Mouse (Mus musculus): ENCODE measurements around the gene Ppm1a. TPM values are rescaled to one million over a fixed set of nuclear protein-coding genes. Genes with fewer than 3 reads are reported as not detected.

The Ppm1a gene
- polyA plus RNA-seq, 1 experiment from 2014 or later, result 54.4 TPM

DNA sequence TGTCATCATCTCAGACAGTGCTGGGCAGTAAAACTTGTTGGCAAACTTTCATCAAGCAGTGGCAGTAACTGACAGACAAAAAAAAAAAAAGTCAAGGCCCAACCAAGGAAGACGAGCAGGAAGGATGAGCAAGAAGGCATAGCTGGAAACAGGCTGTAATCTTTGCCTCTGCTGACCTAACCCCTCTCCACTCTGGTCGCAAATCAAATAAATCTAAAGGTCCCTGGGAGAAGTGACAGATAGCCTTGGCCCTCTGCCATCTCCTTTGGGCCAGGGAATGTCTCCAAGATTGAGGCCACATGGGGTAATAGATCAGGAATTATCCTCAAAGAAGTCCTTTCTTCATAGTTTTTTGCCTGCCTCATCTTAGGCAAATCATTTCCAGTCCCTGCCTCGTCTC is 33.3 kb upstream of the Ppm1a start:
- Histone ChIP-seq H3K4me1 (ENCODE audit: insufficient read depth, low read depth, low read length) (no peaks in the 10 kb centered on the region), H3K9me3 (ENCODE audit: low read length) (no peaks in the 10 kb centered on the region), H3K9ac (replicated peaks; ENCODE audit: low read depth) (no peak overlapping the region), H3K4me3 (ENCODE audit: low read depth, low read length) (no peak overlapping the region), H3K27me3 (replicated peaks; ENCODE audit: insufficient read depth, low read length) (no peaks in the 10 kb centered on the region), H3K4me2 (replicated peaks; ENCODE audit: low read depth, low read length) (no peak overlapping the region), H3K27ac (ENCODE audit: low read length) (no peak overlapping the region), H3K36me3 (ENCODE audit: insufficient read depth, low read length) (no peaks in the 10 kb centered on the region)
- no peak for ATAC-seq
- TF ChIP-seq CTCF (IDR thresholded peaks at IDR 0.05) (no peak), EP300 (IDR thresholded peaks at IDR 0.05) (no peak)
- 20% methylated on average over 3 of the region's 3 CpGs for WGBS
- DNase-seq (ENCODE audit: low spot score), result peak; percentile 8

DNA sequence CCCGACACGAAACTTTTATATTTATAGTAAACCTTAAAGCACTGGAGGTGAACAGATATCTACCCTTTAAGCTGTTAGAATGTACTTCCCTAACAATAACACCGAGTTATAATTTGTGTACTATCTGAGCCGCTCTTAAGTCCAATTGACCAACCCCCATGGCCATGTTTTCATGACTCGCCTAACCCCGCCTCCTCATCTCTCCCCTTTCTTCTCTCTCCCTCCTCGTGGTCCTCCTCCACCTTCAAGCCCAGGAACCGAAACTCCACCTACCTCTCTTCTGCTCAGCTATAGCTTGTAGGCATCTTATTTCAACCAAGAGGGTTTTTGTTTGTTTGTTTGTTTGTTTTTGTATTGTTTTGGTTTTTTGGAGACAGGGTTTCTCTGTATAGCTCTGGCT is 30.2 kb upstream of the Ppm1a start:
- Histone ChIP-seq H3K4me2 (replicated peaks; ENCODE audit: low read depth, low read length) (no peak overlapping the region), H3K4me1 (ENCODE audit: insufficient read depth, low read depth, low read length) (no peaks in the 10 kb centered on the region), H3K36me3 (ENCODE audit: insufficient read depth, low read length) (no peaks in the 10 kb centered on the region), H3K27ac (ENCODE audit: low read length) (no peak overlapping the region), H3K9ac (replicated peaks; ENCODE audit: low read depth) (no peak overlapping the region), H3K4me3 (ENCODE audit: low read depth, low read length) (no peak overlapping the region), H3K9me3 (ENCODE audit: low read length) (no peaks in the 10 kb centered on the region), H3K27me3 (replicated peaks; ENCODE audit: insufficient read depth, low read length) (no peaks in the 10 kb centered on the region)
- WGBS, result 80% methylated on average over 8 of the region's 8 CpGs
- DNase-seq (ENCODE audit: low spot score) (no peak), ATAC-seq (no peak)
- no peak for TF ChIP-seq CTCF (IDR thresholded peaks at IDR 0.05)
- no peak for TF ChIP-seq EP300 (IDR thresholded peaks at IDR 0.05)

DNA sequence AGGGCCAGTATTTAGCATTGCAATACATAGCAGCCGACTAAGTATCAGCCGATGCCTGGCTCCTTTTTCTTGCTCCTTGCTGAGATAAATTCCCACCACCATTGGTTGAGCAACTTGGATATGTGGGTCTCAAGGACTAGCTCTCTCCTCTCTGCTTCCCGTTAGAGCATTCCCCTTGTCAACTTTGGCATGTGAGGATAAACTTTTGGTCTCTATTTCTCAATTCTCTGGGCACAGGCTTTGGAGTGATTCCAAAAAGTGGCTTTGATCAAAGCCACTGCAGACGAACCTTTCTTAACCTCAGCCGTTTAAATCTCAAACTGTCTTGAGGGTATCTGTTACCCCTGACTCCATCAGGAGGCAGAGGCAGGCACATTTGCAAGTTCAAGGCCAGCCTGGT is 29.6 kb upstream of the Ppm1a start:
- H3K27me3 ChIP-seq (replicated peaks; ENCODE audit: insufficient read depth, low read length), result no peaks in the 10 kb centered on the region
- no peak for ATAC-seq
- DNase-seq (ENCODE audit: low spot score), result peak; percentile 21
- TF ChIP-seq CTCF (IDR thresholded peaks at IDR 0.05) (no peak), EP300 (IDR thresholded peaks at IDR 0.05) (no peak)
- WGBS, result 37% methylated on average over 5 of the region's 5 CpGs
- H3K4me1 ChIP-seq (ENCODE audit: insufficient read depth, low read depth, low read length), result no peaks in the 10 kb centered on the region
- no peaks in the 10 kb centered on the region for H3K9me3 ChIP-seq (ENCODE audit: low read length)
- H3K9ac ChIP-seq (replicated peaks; ENCODE audit: low read depth), result no peak overlapping the region
- H3K36me3 ChIP-seq (ENCODE audit: insufficient read depth, low read length), result no peaks in the 10 kb centered on the region
- no peak overlapping the region for H3K4me2 ChIP-seq (replicated peaks; ENCODE audit: low read depth, low read length)
- no peak overlapping the region for H3K27ac ChIP-seq (ENCODE audit: low read length)
- no peak overlapping the region for H3K4me3 ChIP-seq (ENCODE audit: low read depth, low read length)

DNA sequence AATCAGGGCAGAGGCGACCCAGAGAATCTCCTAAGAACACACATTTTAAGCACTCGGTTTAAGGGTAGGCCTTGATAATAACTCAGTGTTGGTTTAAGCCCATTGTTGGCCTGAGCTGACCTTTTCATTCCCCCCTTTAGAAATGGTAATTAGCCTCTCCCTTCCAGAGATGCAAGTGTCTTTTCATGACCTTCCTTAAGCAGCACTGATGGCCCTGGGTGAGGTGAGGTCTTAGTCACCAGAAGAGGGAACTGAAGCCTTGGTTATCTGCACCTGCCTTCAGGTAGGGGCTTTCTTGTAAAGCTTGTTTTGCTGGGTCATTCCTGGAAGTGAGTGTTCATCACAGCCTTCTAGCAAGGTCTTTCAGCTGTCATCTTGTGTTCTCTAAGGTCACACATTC is 23.1 kb upstream of the Ppm1a start:
- DNase-seq (ENCODE audit: low spot score) (no peak), ATAC-seq (no peak)
- H3K36me3 ChIP-seq (ENCODE audit: insufficient read depth, low read length), result no peaks in the 10 kb centered on the region
- H3K4me1 ChIP-seq (ENCODE audit: insufficient read depth, low read depth, low read length), result no peaks in the 10 kb centered on the region
- H3K27ac ChIP-seq (ENCODE audit: low read length), result no peak overlapping the region
- 72% methylated on average over 2 of the region's 2 CpGs for WGBS
- H3K4me3 ChIP-seq (ENCODE audit: low read depth, low read length), result no peak overlapping the region
- no peak for TF ChIP-seq EP300 (IDR thresholded peaks at IDR 0.05)
- TF ChIP-seq CTCF (IDR thresholded peaks at IDR 0.05), result no peak
- H3K9me3 ChIP-seq (ENCODE audit: low read length), result no peaks in the 10 kb centered on the region
- no peak overlapping the region for H3K9ac ChIP-seq (replicated peaks; ENCODE audit: low read depth)
- H3K4me2 ChIP-seq (replicated peaks; ENCODE audit: low read depth, low read length), result no peak overlapping the region
- H3K27me3 ChIP-seq (replicated peaks; ENCODE audit: insufficient read depth, low read length), result no peaks in the 10 kb centered on the region

DNA sequence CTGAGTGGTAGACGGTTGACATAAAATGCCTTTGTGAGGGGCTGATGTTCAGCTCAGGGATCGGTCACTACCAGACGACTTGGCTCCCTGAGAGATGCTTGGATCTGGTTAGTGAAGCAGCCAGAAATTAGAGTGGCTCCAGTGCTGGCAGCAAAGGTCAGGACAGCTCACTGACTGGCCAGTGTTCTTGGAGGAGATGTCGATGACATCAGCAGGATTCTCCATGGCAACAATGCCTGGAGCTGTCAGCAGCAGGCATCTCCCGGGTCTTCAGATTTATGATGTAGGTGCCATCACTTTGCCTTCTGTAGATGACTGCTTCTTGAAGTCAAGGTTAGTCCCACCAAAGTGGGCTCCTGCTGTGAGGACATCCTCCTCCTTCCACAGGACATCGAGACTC is 16.1 kb upstream of the Ppm1a start:
- WGBS, result 64% methylated on average over 6 of the region's 6 CpGs

DNA sequence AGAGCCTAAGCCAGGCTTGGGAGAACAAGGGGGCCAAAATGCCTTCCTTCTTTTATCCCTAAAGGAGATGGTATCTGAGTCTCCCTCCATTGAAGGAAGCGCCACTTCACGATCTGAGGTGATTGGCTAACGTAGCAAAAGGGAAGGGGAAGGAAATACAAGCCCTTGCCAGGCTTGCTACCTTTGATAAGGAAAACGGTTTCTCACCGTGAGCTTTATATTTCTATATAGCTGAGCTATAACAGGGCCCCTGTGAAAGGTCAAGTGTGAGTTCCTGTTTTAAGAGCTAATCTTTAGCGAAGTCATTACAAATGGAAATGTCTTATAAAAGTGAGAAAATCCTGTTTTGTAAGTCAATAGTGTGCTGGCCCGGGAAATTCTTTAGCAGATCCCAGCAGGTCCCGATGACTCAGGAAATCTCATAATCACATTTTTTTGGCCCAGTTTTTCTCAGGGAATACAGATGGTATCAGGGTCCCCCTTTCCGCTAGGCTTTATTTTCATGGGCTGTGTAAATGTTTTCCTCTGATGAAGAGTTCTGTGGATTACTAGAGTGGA is 12.4 kb upstream of the Ppm1a start:
- Histone ChIP-seq H3K9me3 (ENCODE audit: low read length) (no peaks in the 10 kb centered on the region), H3K4me2 (replicated peaks; ENCODE audit: low read depth, low read length) (no peak overlapping the region), H3K4me1 (ENCODE audit: insufficient read depth, low read depth, low read length) (no peaks in the 10 kb centered on the region), H3K9ac (replicated peaks; ENCODE audit: low read depth) (no peak overlapping the region), H3K4me3 (ENCODE audit: low read depth, low read length) (no peak overlapping the region), H3K36me3 (ENCODE audit: insufficient read depth, low read length) (no peaks in the 10 kb centered on the region), H3K27me3 (replicated peaks; ENCODE audit: insufficient read depth, low read length) (no peaks in the 10 kb centered on the region), H3K27ac (ENCODE audit: low read length) (no peak overlapping the region)
- no peak for DNase-seq (ENCODE audit: low spot score)
- no peak for ATAC-seq
- no peak for TF ChIP-seq EP300 (IDR thresholded peaks at IDR 0.05)
- no peak for TF ChIP-seq CTCF (IDR thresholded peaks at IDR 0.05)
- 20% methylated on average over 9 of the region's 9 CpGs for WGBS

More for the DNA sequence above, 16.1 kb upstream of the Ppm1a start:
- Histone ChIP-seq H3K4me3 (ENCODE audit: low read depth, low read length) (no peak overlapping the region), H3K9ac (replicated peaks; ENCODE audit: low read depth) (no peak overlapping the region), H3K9me3 (ENCODE audit: low read length) (no peaks in the 10 kb centered on the region), H3K4me1 (ENCODE audit: insufficient read depth, low read depth, low read length) (no peaks in the 10 kb centered on the region), H3K4me2 (replicated peaks; ENCODE audit: low read depth, low read length) (no peak overlapping the region), H3K27me3 (replicated peaks; ENCODE audit: insufficient read depth, low read length) (no peaks in the 10 kb centered on the region), H3K27ac (ENCODE audit: low read length) (no peak overlapping the region), H3K36me3 (ENCODE audit: insufficient read depth, low read length) (no peaks in the 10 kb centered on the region)
- TF ChIP-seq CTCF (IDR thresholded peaks at IDR 0.05) (no peak), EP300 (IDR thresholded peaks at IDR 0.05) (no peak)
- DNase-seq (ENCODE audit: low spot score) (no peak), ATAC-seq (no peak)

DNA sequence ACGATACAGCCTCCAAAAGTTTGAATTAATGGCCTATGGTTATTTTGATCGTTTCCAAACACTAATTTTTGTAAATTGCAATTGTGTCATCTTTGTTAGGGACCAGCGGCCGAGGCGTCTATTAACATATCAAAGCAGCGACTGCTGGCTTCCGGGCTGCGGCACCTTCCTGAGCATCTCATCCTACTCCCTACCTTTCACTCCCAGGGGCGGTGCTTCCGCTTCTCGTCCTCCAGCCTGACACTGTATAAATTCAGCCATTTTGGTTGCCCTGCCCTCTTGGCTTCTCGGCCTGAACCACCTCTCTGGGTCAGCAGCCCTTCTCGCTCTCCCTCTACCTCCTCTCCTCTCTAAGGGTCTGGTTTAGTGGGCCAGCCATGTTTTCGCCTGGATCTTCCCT is 11.8 kb upstream of the Ppm1a start:
- no peaks in the 10 kb centered on the region for H3K4me1 ChIP-seq (ENCODE audit: insufficient read depth, low read depth, low read length)
- TF ChIP-seq EP300 (IDR thresholded peaks at IDR 0.05) (no peak), CTCF (IDR thresholded peaks at IDR 0.05) (no peak)
- H3K27ac ChIP-seq (ENCODE audit: low read length), result no peak overlapping the region
- H3K9ac ChIP-seq (replicated peaks; ENCODE audit: low read depth), result no peak overlapping the region
- DNase-seq (ENCODE audit: low spot score) (no peak), ATAC-seq (no peak)
- 51% methylated on average over 14 of the region's 14 CpGs for WGBS
- H3K4me3 ChIP-seq (ENCODE audit: low read depth, low read length), result no peak overlapping the region
- no peak overlapping the region for H3K4me2 ChIP-seq (replicated peaks; ENCODE audit: low read depth, low read length)
- no peaks in the 10 kb centered on the region for H3K36me3 ChIP-seq (ENCODE audit: insufficient read depth, low read length)
- H3K27me3 ChIP-seq (replicated peaks; ENCODE audit: insufficient read depth, low read length), result no peaks in the 10 kb centered on the region
- no peaks in the 10 kb centered on the region for H3K9me3 ChIP-seq (ENCODE audit: low read length)
